Comparison of ENCODE assay signal across 12 mouse cellular contexts in the genomic region with DNA sequence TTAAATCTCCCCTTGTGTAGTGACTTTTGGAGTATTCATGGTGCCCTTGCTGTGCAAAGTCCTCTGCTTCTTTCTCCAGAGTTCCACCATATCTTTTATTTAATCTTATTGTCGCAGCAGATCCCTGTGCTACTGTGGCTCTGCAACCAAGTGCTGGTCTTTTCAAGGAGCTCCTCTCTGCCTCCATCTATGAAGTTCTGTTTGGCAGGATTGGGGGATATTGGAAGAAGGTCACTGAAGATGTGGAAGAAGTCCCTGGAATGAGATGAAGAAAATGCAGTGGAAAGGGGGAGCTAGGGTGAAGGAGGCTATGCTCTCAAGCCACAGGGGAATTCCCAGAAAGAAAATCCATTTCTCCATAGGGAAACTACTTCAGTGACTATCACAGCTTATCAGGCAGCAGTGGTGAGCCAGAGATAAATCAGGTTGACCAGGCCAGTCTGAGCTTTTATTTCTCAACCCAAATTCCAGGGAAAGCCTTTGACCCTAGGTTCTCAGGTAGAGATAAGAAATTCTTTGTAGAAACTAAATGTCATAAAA. TPM values are rescaled to one million over a fixed set of nuclear protein-coding genes. Genes with fewer than 3 reads are reported as not detected.
DNase-seq lines count a peak whose midpoint lies in the region; ATAC-seq lines count a peak whose summit lies in the region.
"Had no signal": no experiment of that assay in that cellular context is flagged by ENCODE, and none has a peak within 500 bp of the region (broad histone marks: within the 10 kb centered on the region; RNA-seq: fewer than 3 reads in every experiment).

No protein-coding gene starts in this region.

- peak overlapping the region; percentile 84 for H3K4me2 ChIP-seq in embryonic facial prominence, embryonic 13.5 days
- peak overlapping the region; percentile 84 for H3K4me2 ChIP-seq in heart, embryonic 15.5 days
- H3K4me2 ChIP-seq in lung, embryonic 15.5 days: peak overlapping the region; percentile 87; the same call in 1 of the 2 replicates
- H3K4me2 ChIP-seq in liver, embryonic 15.5 days: peak overlapping the region; percentile 81; the same call in 1 of the 2 replicates

- ATAC-seq in embryonic facial prominence, embryonic 13.5 days (ENCODE audit: insufficient number of reproducible peaks, insufficient read depth, low FRiP score, low TSS enrichment, low read depth): no peak
- ATAC-seq in heart, embryonic 15.5 days (replicated peaks; ENCODE audit: insufficient number of reproducible peaks, insufficient read depth, low FRiP score, low read depth): no peak
- ATAC-seq in lung, embryonic 15.5 days (ENCODE audit: borderline replicate concordance, extremely low read depth, low FRiP score, low TSS enrichment): no peak
- ATAC-seq in liver, embryonic 15.5 days (ENCODE audit: insufficient read depth): no peak

- H3K36me3 ChIP-seq in embryonic facial prominence, embryonic 13.5 days: no peaks in the 10 kb centered on the region
- H3K36me3 ChIP-seq in embryonic facial prominence, embryonic 10.5 days (replicated peaks): no peaks in the 10 kb centered on the region
- no peaks in the 10 kb centered on the region for H3K36me3 ChIP-seq in heart, embryonic 15.5 days
- H3K36me3 ChIP-seq in lung, embryonic 15.5 days: no peaks in the 10 kb centered on the region
- no peaks in the 10 kb centered on the region for H3K36me3 ChIP-seq in liver, embryonic 15.5 days (replicated peaks)

- H3K4me3 ChIP-seq in embryonic facial prominence, embryonic 13.5 days: 0 out of 2 replicates have a peak overlapping the region, but pooled peaks have one; percentile 77
- no peak overlapping the region for H3K4me3 ChIP-seq in embryonic facial prominence, embryonic 10.5 days
- peak overlapping the region; percentile 94 for H3K4me3 ChIP-seq in heart, embryonic 15.5 days
- H3K4me3 ChIP-seq in lung, embryonic 15.5 days: no peak overlapping the region
- no peak overlapping the region for H3K4me3 ChIP-seq in liver, embryonic 15.5 days (replicated peaks)

- DNase-seq in embryonic facial prominence, embryonic 10.5 days (ENCODE audit: low spot score): no peak
- no peak for DNase-seq in heart, postnatal 36 days
- no peak for DNase-seq in lung, adult 18-20 months
- no peak for DNase-seq in kidney, postnatal 4 days
- DNase-seq: cerebellum, adult 11 months; gastrocnemius, postnatal 36 days; lung, postnatal 10 days; spleen, adult 18-20 months had no signal

- intact Hi-C loops in heart, postnatal 36 days (cut with DNase I): loop anchor here (2.0 to 5.0 kb wide), 3 partner anchors 34 to 434 kb away; a partner anchor contains a TSS

- no peak overlapping the region for H3K9ac ChIP-seq in embryonic facial prominence, embryonic 13.5 days
- H3K9ac ChIP-seq in heart, embryonic 15.5 days: no peak overlapping the region
- 0 out of 2 replicates have a peak overlapping the region, but pooled peaks have one; percentile 67 for H3K9ac ChIP-seq in lung, embryonic 15.5 days
- H3K9ac ChIP-seq in liver, embryonic 15.5 days: no peak overlapping the region

- H3K27me3 ChIP-seq in embryonic facial prominence, embryonic 13.5 days: no peaks in the 10 kb centered on the region; the same call in 1 of the 2 replicates
- peaks cover 15% of the 10 kb centered on the region for H3K27me3 ChIP-seq in embryonic facial prominence, embryonic 10.5 days (replicated peaks; ENCODE audit: low read depth, poor library complexity, severe bottlenecking)
- H3K27me3 ChIP-seq in heart, embryonic 15.5 days: no peaks in the 10 kb centered on the region
- H3K27me3 ChIP-seq in lung, embryonic 15.5 days: no peaks in the 10 kb centered on the region
- peaks cover 30% of the 10 kb centered on the region for H3K27me3 ChIP-seq in liver, embryonic 15.5 days

- no peak overlapping the region for H3K27ac ChIP-seq in embryonic facial prominence, embryonic 13.5 days
- H3K27ac ChIP-seq in embryonic facial prominence, embryonic 10.5 days (replicated peaks): no peak overlapping the region
- peak overlapping the region; percentile 96; the same call in 1 of the 2 replicates for H3K27ac ChIP-seq in heart, embryonic 15.5 days
- no peak overlapping the region for H3K27ac ChIP-seq in lung, embryonic 15.5 days
- H3K27ac ChIP-seq in liver, embryonic 15.5 days (replicated peaks): no peak overlapping the region

- WGBS in embryonic facial prominence, embryonic 13.5 days: 69% methylated on average over 1 of the region's 1 CpGs
- 67% methylated on average over 1 of the region's 1 CpGs for WGBS in embryonic facial prominence, embryonic 10.5 days
- WGBS in heart, embryonic 15.5 days: 34% methylated on average over 1 of the region's 1 CpGs
- WGBS in lung, embryonic 15.5 days: 48% methylated on average over 1 of the region's 1 CpGs
- WGBS in liver, embryonic 15.5 days (ENCODE audit: insufficient replicate concordance): 25% methylated on average over 1 of the region's 1 CpGs

- H3K9me3 ChIP-seq in embryonic facial prominence, embryonic 13.5 days: no peaks in the 10 kb centered on the region
- no peaks in the 10 kb centered on the region for H3K9me3 ChIP-seq in embryonic facial prominence, embryonic 10.5 days
- no peaks in the 10 kb centered on the region for H3K9me3 ChIP-seq in heart, embryonic 15.5 days (replicated peaks)
- no peaks in the 10 kb centered on the region for H3K9me3 ChIP-seq in lung, embryonic 15.5 days
- H3K9me3 ChIP-seq in liver, embryonic 15.5 days (replicated peaks): no peaks in the 10 kb centered on the region

- H3K4me1 ChIP-seq in embryonic facial prominence, embryonic 13.5 days: peaks cover 7% of the 10 kb centered on the region; the same call in 1 of the 2 replicates
- peaks cover 7% of the 10 kb centered on the region for H3K4me1 ChIP-seq in embryonic facial prominence, embryonic 10.5 days
- peaks cover 10% of the 10 kb centered on the region for H3K4me1 ChIP-seq in heart, embryonic 15.5 days (replicated peaks)
- peaks cover 14% of the 10 kb centered on the region; the same call in 1 of the 2 replicates for H3K4me1 ChIP-seq in lung, embryonic 15.5 days
- H3K4me1 ChIP-seq in liver, embryonic 15.5 days (replicated peaks): peaks cover 9% of the 10 kb centered on the region

RNA-seq across cellular contexts. Expression of a gene that starts 1.0 kb away (rescaled TPM):
- 51.8 and 53.5 TPM in 2 replicates for polyA plus RNA-seq in embryonic facial prominence, embryonic 13.5 days (2015; fragmentation: Nextera tagmentation; extraction: Ambion mirVana)
- 11.3 and 11.7 TPM in 2 replicates for polyA plus RNA-seq in embryonic facial prominence, embryonic 10.5 days (2016; fragmentation: Nextera tagmentation; extraction: Ambion mirVana)
- 412 and 544 TPM in 2 replicates for polyA plus RNA-seq in heart, embryonic 15.5 days (2015; fragmentation: Nextera tagmentation; extraction: Ambion mirVana)
- 100 to 1,000 TPM; 586 to 674 TPM for total RNA-seq in heart, postnatal 36 days (2021)
- polyA plus RNA-seq in lung, embryonic 15.5 days (2015; fragmentation: Nextera tagmentation; extraction: Ambion mirVana): 51.7 and 52.7 TPM in 2 replicates
- polyA plus RNA-seq in liver, embryonic 15.5 days (2015; fragmentation: Nextera tagmentation; extraction: Ambion mirVana): 7.1 and 7.5 TPM in 2 replicates

Comparison
In these comparisons a context has a peak if more than half of its experiments do, and no peak if none do; other contexts are left out.
1. H3K4me3 ChIP-seq: peak in embryonic facial prominence, embryonic 13.5 days (single experiment) and heart, embryonic 15.5 days (single experiment); none in embryonic facial prominence, embryonic 10.5 days (single experiment), lung, embryonic 15.5 days (single experiment) and liver, embryonic 15.5 days (single experiment).
2. Peak in every context shown above with its lines, with median percentiles within 50 percentile points of each other: H3K4me2 ChIP-seq.